Mouse (Mus musculus) lung, embryonic 15.5 days (tissue): ENCODE results near the gene Rfxap. TPM values are rescaled to one million over a fixed set of nuclear protein-coding genes. Genes with fewer than 3 reads are reported as not detected.

ENCODE experiments used
- polyA plus RNA-seq: library from polyadenylated mRNA; unstranded; fragments of >200 nt; fragmentation: Nextera tagmentation; extraction: Ambion mirVana; gene quantifications from 2 replicates; pipeline ENCODE4 v1.2.1, GENCODE M21; 2015

Gene Rfxap
- polyA plus RNA-seq, 1 experiment from 2014 or later: 32.8 TPM

Other genes with a start within 250 kb of the Rfxap start
- gene Supt20, start 115.0 kb downstream of the Rfxap start, polyA plus RNA-seq: 87.1 and 89.7 TPM in 2 replicates
- gene Gm21958, start 93.4 kb downstream of the Rfxap start, polyA plus RNA-seq: 0.65 and 0.70 TPM in 2 replicates
- 138 and 140 TPM in 2 replicates for gene Exosc8, start 72.4 kb downstream of the Rfxap start, polyA plus RNA-seq
- gene Alg5, start 72.3 kb downstream of the Rfxap start, polyA plus RNA-seq: 53.3 and 54.2 TPM in 2 replicates
- gene Smad9, start 52.2 kb downstream of the Rfxap start, polyA plus RNA-seq: 1.6 and 2.0 TPM in 2 replicates
- not detected in 2 replicates for gene Sertm1, start 108.1 kb upstream of the Rfxap start, polyA plus RNA-seq
- 4.6 and 6.0 TPM in 2 replicates for gene Ccna1, start 247.7 kb upstream of the Rfxap start, polyA plus RNA-seq